Mouse (Mus musculus): ENCODE results near the gene Sestd1. TPM values are rescaled to one million over a fixed set of nuclear protein-coding genes. Genes with fewer than 3 reads are reported as not detected.
A peak's percentile ranks its signal among the peaks of the same experiment; 100 is the strongest.

The Sestd1 gene
- 10 to 100 TPM; 38.6 to 38.9 TPM for total RNA-seq (2021)

DNA sequence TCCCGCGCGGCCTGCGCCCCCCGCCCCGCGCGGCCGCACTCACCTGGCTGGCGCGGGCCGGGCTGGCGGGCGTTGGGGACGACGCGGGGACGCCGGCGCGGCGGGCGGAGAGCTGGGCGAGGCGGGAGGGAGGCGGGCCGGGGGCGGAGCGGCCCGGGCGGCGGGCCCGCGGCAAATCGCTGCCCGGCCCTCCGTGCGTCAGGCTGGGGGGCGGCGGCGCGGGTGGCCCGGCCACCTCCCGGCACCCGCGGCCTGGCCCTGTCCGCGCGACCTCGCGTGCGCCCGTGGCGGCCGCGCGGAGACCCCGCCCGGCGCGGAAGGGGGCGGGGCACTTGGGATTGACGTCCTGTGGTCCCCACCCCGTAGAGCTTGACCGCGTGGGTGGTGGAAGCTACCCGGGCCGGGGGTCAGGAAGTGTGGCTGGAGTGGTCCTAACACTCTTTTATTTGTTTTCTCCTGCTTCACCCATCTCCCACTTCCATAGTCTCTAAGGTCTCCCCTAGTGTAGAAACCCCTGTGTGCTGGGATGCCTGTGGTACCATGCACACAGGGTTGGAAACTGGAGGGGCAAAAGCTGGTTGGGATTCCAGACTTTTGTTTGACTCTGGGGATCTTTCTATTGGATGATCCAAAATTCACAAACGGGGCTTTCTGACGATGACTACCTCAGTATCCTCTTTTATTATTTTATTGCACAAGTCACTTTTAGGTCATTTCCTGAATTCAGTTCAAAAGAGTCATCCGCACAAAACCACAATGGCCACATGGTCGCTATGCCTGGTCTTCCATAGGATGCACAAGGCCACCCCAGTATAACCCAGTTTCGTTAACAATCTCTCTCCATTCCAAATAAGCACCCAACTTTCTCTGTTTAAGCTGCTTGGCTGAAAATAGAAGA, at the start of gene Sestd1:
Gene Sestd1, minus strand, starts transcription at position 81 of the 898 bp plus-strand sequence.
- DNase-seq, result peak; percentile 52 to 70

- DNase-seq, result no peak
These were observed 46.9 kb upstream of the Sestd1 start for GRCm38 (mm10) chr2:77327246-77327645.

DNA sequence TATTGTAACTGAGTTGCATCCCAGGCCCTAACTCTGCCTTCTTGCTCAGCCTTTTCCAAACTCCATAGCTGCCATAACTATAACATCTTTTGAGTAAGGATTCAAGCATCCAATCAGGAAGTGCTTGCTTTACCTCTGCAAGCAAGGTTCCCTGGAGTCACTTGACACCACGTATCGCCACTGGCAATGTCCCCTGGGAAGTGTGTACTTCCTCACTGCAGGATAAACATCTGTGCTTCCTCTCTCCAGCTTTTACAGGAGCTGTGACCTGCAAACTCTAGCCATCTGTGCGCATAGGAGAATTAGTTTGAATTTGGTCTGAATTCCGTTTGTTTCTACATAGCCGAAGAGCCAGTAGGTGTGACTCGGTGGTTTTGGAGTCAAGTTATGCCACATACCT, 43.3 kb upstream of the Sestd1 start:
- no peak for DNase-seq

DNA sequence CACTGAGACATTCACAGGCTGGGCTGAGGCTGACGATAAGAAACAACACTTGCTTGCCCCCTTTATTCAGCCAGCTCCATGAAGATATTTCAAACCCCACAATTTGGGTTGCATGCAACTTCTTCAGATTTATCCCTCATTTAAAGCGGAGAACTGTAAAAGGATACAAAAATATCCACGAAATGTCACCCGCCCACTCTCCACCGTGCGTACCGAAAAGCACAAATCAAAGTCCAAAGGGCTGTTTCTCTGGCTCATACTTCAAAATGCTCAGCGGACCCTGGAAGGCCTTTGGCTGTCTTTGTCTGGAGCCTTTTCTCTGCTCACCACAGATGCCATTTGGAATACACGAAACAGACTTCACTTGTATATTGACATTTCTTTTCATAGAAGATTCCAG, 42.8 kb upstream of the Sestd1 start:
- DNase-seq, result peak in 1 of 2 experiments; percentile 6

DNA sequence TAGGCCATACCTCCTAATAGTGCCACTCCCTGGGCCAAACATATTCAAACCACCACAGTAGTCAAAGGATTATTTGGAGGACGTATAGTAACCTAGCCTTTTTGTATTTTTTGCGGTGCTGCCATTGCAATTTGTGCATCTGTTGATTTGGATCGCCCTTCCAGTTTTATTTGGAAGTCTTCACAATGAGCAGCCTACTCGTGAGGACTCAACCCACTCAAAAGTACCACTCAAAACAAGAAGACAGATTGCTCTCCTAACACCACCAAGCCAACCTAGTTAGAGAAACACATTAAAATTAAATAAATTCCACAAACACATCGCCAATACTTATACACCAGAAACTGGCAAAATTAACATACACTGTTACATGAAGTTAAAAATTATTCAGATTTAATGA, 38.8 kb upstream of the Sestd1 start:
- no peak for DNase-seq

DNA sequence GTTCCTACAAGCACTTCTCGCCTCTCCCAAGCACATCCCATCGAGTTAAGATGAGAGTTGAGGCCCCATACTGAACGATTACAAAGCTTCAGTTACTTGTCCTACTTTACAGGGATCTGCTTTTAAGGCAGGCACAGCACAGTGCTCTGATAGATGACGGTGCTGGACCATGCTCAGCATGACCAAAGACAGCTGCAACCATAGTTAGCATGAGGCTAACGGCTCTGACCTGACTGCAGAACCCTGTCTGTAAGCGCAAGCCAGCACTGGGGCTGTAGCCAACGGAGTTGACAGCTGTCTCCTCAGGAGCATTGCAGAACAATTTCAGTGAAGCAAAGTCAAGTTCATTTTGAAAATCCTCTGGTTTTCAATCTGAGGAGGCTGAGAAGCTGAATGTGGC, 36.6 kb upstream of the Sestd1 start:
- peak in 1 of 2 experiments; percentile 7 for DNase-seq

- DNase-seq, result no peak
These were observed 33.5 kb upstream of the Sestd1 start for GRCm38 (mm10) chr2:77313846-77314245.

- no peak for DNase-seq
These were observed 32.2 kb upstream of the Sestd1 start for GRCm38 (mm10) chr2:77312616-77313015.

DNA sequence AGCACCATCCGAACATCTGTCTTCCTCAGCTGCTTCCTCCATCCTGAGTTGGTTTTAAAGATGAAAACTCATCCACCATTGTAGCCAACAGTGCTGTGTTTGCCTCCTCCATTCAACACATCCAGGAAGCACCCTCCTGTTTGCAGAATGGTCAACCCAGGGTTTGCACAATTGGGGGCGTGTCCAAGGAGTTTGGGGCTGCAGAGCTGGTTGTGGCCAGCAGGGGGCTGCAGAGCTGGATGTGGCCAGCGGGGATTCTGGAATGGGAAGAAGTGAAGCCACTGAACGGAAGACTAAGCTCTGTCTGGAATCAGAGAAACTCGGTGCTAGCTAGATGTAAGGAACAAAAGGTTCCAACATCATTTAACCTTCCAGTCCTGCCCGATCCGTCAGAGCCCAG, 28.9 kb upstream of the Sestd1 start:
- no peak for DNase-seq

DNA sequence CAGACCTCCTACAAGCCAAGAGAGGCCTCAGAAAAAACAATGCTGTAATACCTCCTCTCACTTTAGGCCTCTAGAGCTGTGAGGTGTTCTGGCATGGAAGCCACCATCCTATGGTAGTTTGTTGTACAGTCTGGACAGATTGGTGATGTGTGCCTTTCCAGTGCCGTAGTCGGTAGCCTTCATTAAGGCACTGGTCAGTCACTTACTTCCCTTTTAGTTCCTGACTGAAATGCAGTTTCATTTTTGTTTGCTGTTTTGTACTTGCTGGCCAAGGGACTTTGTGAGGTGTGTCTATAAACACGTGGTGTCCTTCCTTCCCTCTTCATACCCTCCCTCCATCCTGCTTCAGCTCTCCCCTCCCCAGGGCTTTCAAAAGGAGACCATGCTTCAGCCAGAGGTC, 24.1 kb upstream of the Sestd1 start:
- no peak for DNase-seq

DNA sequence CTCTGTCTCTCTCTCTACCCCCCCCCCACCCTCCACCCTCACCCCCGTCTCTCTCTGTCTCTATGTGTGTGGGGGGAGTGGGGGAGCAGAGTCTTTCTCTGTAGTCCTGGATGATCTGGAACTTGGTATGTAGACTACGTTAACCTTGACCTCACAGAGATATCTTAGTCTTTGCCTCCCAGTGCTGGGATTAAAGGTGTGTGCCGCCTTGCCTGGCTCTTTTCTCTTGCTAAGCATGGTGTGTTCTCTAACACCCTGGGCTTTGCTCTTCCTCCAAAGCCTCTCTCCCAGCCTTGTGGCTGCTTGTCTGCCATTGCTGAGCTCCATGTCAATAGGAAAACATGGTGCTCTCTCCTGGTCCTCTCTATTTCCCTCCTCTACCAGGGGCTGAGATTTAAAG, 23.3 kb upstream of the Sestd1 start:
- DNase-seq, result no peak

DNA sequence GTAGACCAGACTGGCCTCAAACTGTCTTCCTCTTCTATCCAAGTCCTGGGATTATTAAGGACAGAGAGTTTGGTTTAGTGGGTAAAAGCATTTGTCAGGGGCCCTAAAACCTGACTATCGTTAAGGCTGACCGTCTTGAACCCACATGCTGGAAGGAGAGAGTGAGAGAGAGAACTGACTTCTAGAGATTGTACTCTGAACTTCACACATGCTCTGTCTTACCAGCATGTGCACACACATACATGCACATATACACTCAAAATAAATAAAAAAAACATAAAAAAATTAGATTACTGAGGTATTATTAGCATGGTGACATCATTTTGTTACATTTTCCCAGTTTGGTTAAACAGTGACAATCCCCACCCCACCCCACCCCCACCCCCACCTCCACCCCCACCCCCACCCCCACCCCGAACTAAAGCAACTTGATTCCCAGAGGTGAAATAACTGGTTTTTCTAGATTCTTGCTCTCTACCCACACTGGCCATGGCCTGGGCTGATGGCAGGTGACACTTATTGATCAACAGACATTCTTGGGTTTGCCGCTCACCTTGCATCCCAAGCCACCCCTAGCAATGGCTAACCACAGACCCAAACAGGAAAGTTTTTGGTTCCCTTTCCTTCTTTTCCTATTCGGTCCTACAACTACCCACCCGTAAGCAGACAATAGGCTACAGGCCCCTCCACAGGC, 22.4 kb upstream of the Sestd1 start:
- no peak for DNase-seq

GRCm38 (mm10) chr2:77301687-77302389, 21.4 kb upstream of the Sestd1 start:
- no peak for DNase-seq

GRCm38 (mm10) chr2:77289701-77290100, 9.3 kb upstream of the Sestd1 start:
- DNase-seq, result no peak

- DNase-seq, result no peak
These were observed 6.4 kb upstream of the Sestd1 start for GRCm38 (mm10) chr2:77286755-77287154.

- no peak for DNase-seq
These were observed 4.0 kb upstream of the Sestd1 start for GRCm38 (mm10) chr2:77284281-77284899.

DNA sequence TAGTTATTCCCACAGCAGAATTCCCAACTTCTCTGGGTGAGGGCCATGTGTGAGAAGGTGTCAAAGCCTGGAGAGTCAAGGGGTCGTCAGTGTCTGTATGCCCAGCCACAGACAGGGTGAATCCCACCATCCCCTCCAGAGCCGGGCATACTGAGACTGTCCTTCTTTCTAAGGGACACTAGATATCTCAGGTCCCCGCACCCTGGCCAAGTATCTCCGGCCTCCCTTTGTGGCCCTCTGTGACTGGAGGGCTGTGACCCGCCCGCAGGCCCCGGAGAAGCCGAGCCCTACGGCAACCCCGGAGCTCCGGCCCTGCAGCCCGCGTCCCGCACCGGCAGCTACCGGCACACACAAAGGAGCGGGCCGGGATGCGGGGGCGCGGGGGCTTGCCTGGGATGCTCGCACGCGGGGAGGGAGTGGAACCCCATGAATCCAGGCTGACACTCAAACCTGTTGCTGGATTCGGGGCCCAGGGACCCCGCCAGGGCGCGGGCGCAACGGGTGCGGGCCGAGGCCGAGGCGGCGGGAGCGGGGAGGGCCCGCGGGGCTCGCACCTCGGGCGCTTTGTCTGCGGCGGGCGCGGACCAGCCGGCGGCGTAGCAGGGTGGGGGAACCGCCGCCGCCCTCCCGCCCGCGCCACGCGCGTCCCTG, 406 bp downstream of the Sestd1 start:
- DNase-seq, result peak; percentile 44 to 47

DNA sequence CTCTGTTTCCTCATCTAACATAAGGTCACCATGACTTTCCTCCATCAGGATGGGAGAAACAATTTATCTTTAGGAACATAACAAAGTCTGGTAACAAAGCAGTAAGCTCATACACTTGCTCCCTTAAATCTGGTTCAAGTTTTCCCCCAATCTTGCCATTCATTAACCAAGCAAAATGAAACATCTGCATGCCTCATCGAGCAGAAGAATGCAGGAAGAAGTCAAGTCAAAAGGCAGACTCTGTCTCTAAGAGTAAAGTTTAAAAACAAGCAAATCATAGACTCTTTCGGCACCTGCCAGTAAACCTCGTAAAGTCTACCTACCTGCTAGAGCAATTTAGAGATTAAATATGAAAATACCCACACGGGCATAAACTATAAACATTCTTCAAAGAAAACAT, 3.1 kb downstream of the Sestd1 start:
- no peak for DNase-seq

GRCm38 (mm10) chr2:77275851-77276250, 4.5 kb downstream of the Sestd1 start:
- DNase-seq, result no peak

- no peak for DNase-seq
These were observed 5.3 kb downstream of the Sestd1 start for GRCm38 (mm10) chr2:77274976-77275641.

GRCm38 (mm10) chr2:77272953-77273352, 7.4 kb downstream of the Sestd1 start:
- no peak for DNase-seq

DNA sequence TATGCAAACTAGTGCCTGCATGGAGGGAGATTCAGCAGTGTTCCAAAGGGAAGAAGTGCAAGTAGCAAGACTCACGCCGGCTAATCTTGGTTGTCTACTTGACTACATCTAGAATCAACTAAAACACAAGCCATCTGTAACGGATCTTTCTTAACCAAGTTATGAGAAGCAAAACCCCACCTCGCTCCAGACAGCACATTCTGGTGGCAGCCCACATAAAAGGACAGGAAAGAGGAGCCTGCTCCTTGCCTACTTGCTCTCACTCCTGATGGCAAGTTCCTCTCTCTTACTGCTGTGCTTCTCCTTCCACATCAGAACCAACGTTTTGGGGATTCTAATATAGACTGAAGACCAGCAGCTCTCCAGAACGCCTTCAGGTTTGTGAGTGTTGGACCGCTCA, 9.6 kb downstream of the Sestd1 start:
- no peak for DNase-seq

All from layer of hippocampus, postnatal 36 days (tissue).